Comparison of ENCODE assay signal across 12 mouse cellular contexts in genomic region chr1:169187658-169188057, GRCm38 (mm10).
DNase-seq lines count a peak whose midpoint lies in the region; ATAC-seq and TF ChIP-seq lines count a peak whose summit lies in the region.
"Had no signal": no experiment of that assay in that cellular context is flagged by ENCODE, and none has a peak within 500 bp of the region (broad histone marks: within the 10 kb centered on the region; RNA-seq: fewer than 3 reads in every experiment).

No protein-coding gene starts in this region.

- TF ChIP-seq CTCF in lung, embryonic 14.5 days (IDR thresholded peaks at IDR 0.05; ENCODE audit: low read depth): no peak
- no peak for TF ChIP-seq CTCF in lung, adult 2 months (IDR thresholded peaks at IDR 0.05; ENCODE audit: insufficient read depth, low read length)

- 71% methylated on average over 1 of the region's 1 CpGs for WGBS in hindbrain, embryonic 13.5 days
- 76% methylated on average over 1 of the region's 1 CpGs for WGBS in hindbrain, embryonic 10.5 days
- WGBS in lung, embryonic 14.5 days: 70% methylated on average over 1 of the region's 1 CpGs
- 52% methylated on average over 1 of the region's 1 CpGs for WGBS in lung, adult 2 months
- 16% methylated on average over 1 of the region's 1 CpGs for WGBS in forebrain, embryonic 11.5 days
- 24% methylated on average over 1 of the region's 1 CpGs for WGBS in midbrain, embryonic 15.5 days

- no peaks in the 10 kb centered on the region for H3K27me3 ChIP-seq in hindbrain, embryonic 13.5 days
- no peaks in the 10 kb centered on the region for H3K27me3 ChIP-seq in hindbrain, embryonic 10.5 days (ENCODE audit: insufficient read depth, poor library complexity, severe bottlenecking)
- no peaks in the 10 kb centered on the region for H3K27me3 ChIP-seq in lung, embryonic 14.5 days (ENCODE audit: insufficient read depth, low read length)
- H3K27me3 ChIP-seq in forebrain, embryonic 11.5 days (ENCODE audit: control insufficient read depth, insufficient read depth, low read length): no peaks in the 10 kb centered on the region
- H3K27me3 ChIP-seq in midbrain, embryonic 15.5 days (replicated peaks): no peaks in the 10 kb centered on the region
- H3K27me3 ChIP-seq: CH12.LX; stomach, embryonic 15.5 days had no signal

- no peaks in the 10 kb centered on the region for H3K9me3 ChIP-seq in hindbrain, embryonic 13.5 days
- H3K9me3 ChIP-seq in hindbrain, embryonic 10.5 days: no peaks in the 10 kb centered on the region
- H3K9me3 ChIP-seq in lung, embryonic 14.5 days (ENCODE audit: low read depth, low read length): no peaks in the 10 kb centered on the region
- H3K9me3 ChIP-seq in forebrain, embryonic 11.5 days (ENCODE audit: control insufficient read depth, low read length): no peaks in the 10 kb centered on the region
- no peaks in the 10 kb centered on the region for H3K9me3 ChIP-seq in midbrain, embryonic 15.5 days
- H3K9me3 ChIP-seq: stomach, embryonic 15.5 days had no signal

- no peak for TF ChIP-seq POLR2A in lung, adult 2 months (IDR thresholded peaks at IDR 0.05; ENCODE audit: borderline replicate concordance, extremely low read depth, low read depth, low read length)

- 0 out of 2 replicates have a peak overlapping the region, but pooled peaks have one; percentile 1 for H3K27ac ChIP-seq in hindbrain, embryonic 13.5 days
- no peak overlapping the region for H3K27ac ChIP-seq in hindbrain, embryonic 10.5 days
- no peak overlapping the region for H3K27ac ChIP-seq in lung, embryonic 14.5 days (ENCODE audit: low read depth)
- no peak overlapping the region for H3K27ac ChIP-seq in forebrain, embryonic 11.5 days (ENCODE audit: low read depth, low read length)
- peak overlapping the region; percentile 32; the same call in 1 of the 2 replicates for H3K27ac ChIP-seq in midbrain, embryonic 15.5 days
- H3K27ac ChIP-seq: heart, adult 2 months; stomach, embryonic 15.5 days had no signal

- DNase-seq in hindbrain, embryonic 10.5 days (ENCODE audit: low spot score): no peak
- DNase-seq in lung, embryonic 14.5 days: peak; percentile 13
- DNase-seq in lung, adult 2 months: no peak
- DNase-seq in forebrain, embryonic 11.5 days (ENCODE audit: low spot score): no peak
- DNase-seq in B cell, adult 2 months: no peak
- DNase-seq: cerebellum, postnatal 36 days had no signal

- ATAC-seq in hindbrain, embryonic 13.5 days (ENCODE audit: low FRiP score): no peak
- ATAC-seq in lung, embryonic 14.5 days (ENCODE audit: insufficient read depth): no peak
- peak; percentile 36; the same call in 1 of the 2 replicates for ATAC-seq in forebrain, embryonic 11.5 days (replicated peaks; ENCODE audit: low FRiP score)
- peak; percentile 65 for ATAC-seq in midbrain, embryonic 15.5 days (replicated peaks)
- ATAC-seq in megakaryocyte, adult 5-6 weeks (ENCODE audit: poor library complexity, severe bottlenecking): no peak

- H3K36me3 ChIP-seq in hindbrain, embryonic 13.5 days: no peaks in the 10 kb centered on the region
- no peaks in the 10 kb centered on the region for H3K36me3 ChIP-seq in hindbrain, embryonic 10.5 days
- no peaks in the 10 kb centered on the region for H3K36me3 ChIP-seq in lung, embryonic 14.5 days (ENCODE audit: insufficient read depth)
- no peaks in the 10 kb centered on the region for H3K36me3 ChIP-seq in forebrain, embryonic 11.5 days (ENCODE audit: control insufficient read depth, insufficient read depth, low read length)
- H3K36me3 ChIP-seq in midbrain, embryonic 15.5 days (replicated peaks): no peaks in the 10 kb centered on the region
- H3K36me3 ChIP-seq: stomach, embryonic 15.5 days had no signal

- H3K4me1 ChIP-seq in hindbrain, embryonic 13.5 days (replicated peaks): 0 out of 2 replicates have a peak, but pooled peaks cover 4% of the 10 kb centered on the region
- H3K4me1 ChIP-seq in hindbrain, embryonic 10.5 days (replicated peaks): no peaks in the 10 kb centered on the region
- H3K4me1 ChIP-seq in lung, embryonic 14.5 days (ENCODE audit: insufficient read depth): no peaks in the 10 kb centered on the region
- H3K4me1 ChIP-seq in lung, adult 2 months (ENCODE audit: control insufficient read depth, insufficient read depth, low read length): no peaks in the 10 kb centered on the region
- no peaks in the 10 kb centered on the region; the same call in 1 of the 2 replicates for H3K4me1 ChIP-seq in forebrain, embryonic 11.5 days (replicated peaks; ENCODE audit: control insufficient read depth, insufficient read depth, low read length)
- peaks cover 3% of the 10 kb centered on the region; the same call in 1 of the 2 replicates for H3K4me1 ChIP-seq in midbrain, embryonic 15.5 days
- H3K4me1 ChIP-seq: stomach, embryonic 15.5 days had no signal

- H3K4me2 ChIP-seq in hindbrain, embryonic 13.5 days: no peak overlapping the region
- H3K4me2 ChIP-seq in lung, embryonic 14.5 days: no peak overlapping the region
- H3K4me2 ChIP-seq in forebrain, embryonic 11.5 days (ENCODE audit: low read depth, low read length, severe bottlenecking): no peak overlapping the region
- H3K4me2 ChIP-seq in midbrain, embryonic 15.5 days: no peak overlapping the region
- H3K4me2 ChIP-seq: stomach, embryonic 15.5 days had no signal

- no peak overlapping the region for H3K9ac ChIP-seq in hindbrain, embryonic 13.5 days
- no peak overlapping the region for H3K9ac ChIP-seq in lung, embryonic 14.5 days
- H3K9ac ChIP-seq in forebrain, embryonic 11.5 days (ENCODE audit: low read length): no peak overlapping the region
- H3K9ac ChIP-seq in midbrain, embryonic 15.5 days: no peak overlapping the region
- H3K9ac ChIP-seq: stomach, embryonic 15.5 days had no signal

- H3K4me3 ChIP-seq in hindbrain, embryonic 13.5 days: no peak overlapping the region
- no peak overlapping the region for H3K4me3 ChIP-seq in hindbrain, embryonic 10.5 days
- no peak overlapping the region for H3K4me3 ChIP-seq in lung, embryonic 14.5 days (ENCODE audit: low read depth, low read length)
- H3K4me3 ChIP-seq in lung, adult 2 months (replicated peaks; ENCODE audit: extremely low read depth, low read depth, low read length): no peak overlapping the region
- H3K4me3 ChIP-seq in forebrain, embryonic 11.5 days (ENCODE audit: low read depth, low read length): no peak overlapping the region
- no peak overlapping the region for H3K4me3 ChIP-seq in midbrain, embryonic 15.5 days
- H3K4me3 ChIP-seq: heart, adult 2 months; stomach, embryonic 15.5 days had no signal

Comparison
In these comparisons a context has a peak if more than half of its experiments do, and no peak if none do; other contexts are left out.
1. H3K27ac ChIP-seq: peak in hindbrain, embryonic 13.5 days (single experiment) and midbrain, embryonic 15.5 days (single experiment); none in hindbrain, embryonic 10.5 days (single experiment), lung, embryonic 14.5 days (single experiment) and forebrain, embryonic 11.5 days (single experiment).
2. ATAC-seq: peak in forebrain, embryonic 11.5 days (single experiment) and midbrain, embryonic 15.5 days (single experiment); none in hindbrain, embryonic 13.5 days (single experiment), lung, embryonic 14.5 days (single experiment) and megakaryocyte, adult 5-6 weeks (single experiment).